Mouse (Mus musculus) olfactory bulb, adult 2 months (tissue): ENCODE measurements around the gene Atg10.

Source experiments
- CTCF ChIP-seq: fragments of 200-500 bp; IDR thresholded peaks from 2 replicates; pipeline ENCODE4 v1.5.1; 2012; ENCODE audit warnings: low read depth, mild to moderate bottlenecking, low read length, moderate library complexity; ENCODE audit not compliant: insufficient read depth
- POLR2A ChIP-seq: fragments of 200-500 bp; IDR thresholded peaks from 2 replicates; pipeline ENCODE4 v1.6.1; 2012; ENCODE audit warnings: mild to moderate bottlenecking, low read depth, low read length, moderate library complexity; ENCODE audit not compliant: insufficient read depth

- TF ChIP-seq POLR2A, result no peak
- no peak for TF ChIP-seq CTCF
Observed at GRCm38 (mm10) chr13:90960591-90960990, 263.2 kb downstream of the Atg10 start.
